Mouse (Mus musculus) testis, adult 2 months (tissue): ENCODE measurements at regions not wholly inside any gene's neighbourhood (a gene's known extent, or its start where the extent isn't known, plus 50 kb on each side); places are given as distances from the start of the nearest gene placed in this dataset.

ENCODE experiments used
- CTCF ChIP-seq: fragments of 200-500 bp; IDR thresholded peaks from 2 replicates; pipeline ENCODE4 v1.5.1; 2012; ENCODE audit warnings: low read depth, mild to moderate bottlenecking, inconsistent platforms, low read length, moderate library complexity; ENCODE audit not compliant: control insufficient read depth, insufficient read depth, insufficient replicate concordance
- POLR2A ChIP-seq: fragments of 200-500 bp; IDR thresholded peaks from 2 replicates; pipeline ENCODE4 v1.6.1; 2012; ENCODE audit warnings: low read depth, mild to moderate bottlenecking, inconsistent platforms, low read length, moderate library complexity; ENCODE audit not compliant: control insufficient read depth

GRCm38 (mm10) chr7:83429929-83430556, 154.7 kb upstream of the Tmc3 start:
- no peak for TF ChIP-seq CTCF
- no peak for TF ChIP-seq POLR2A
